Mouse (Mus musculus) embryonic facial prominence, embryonic 13.5 days (tissue): ENCODE data around the gene Reep3. TPM values are rescaled to one million over a fixed set of nuclear protein-coding genes. Genes with fewer than 3 reads are reported as not detected.
"Not testable (repeated sequence)": the region's sequence is repeated elsewhere in the genome, so short reads cannot be mapped to it uniquely, and the experiment has no call there.

Experiments used
- ATAC-seq: fragments of 200-750 bp; cut with Nextera tagmentation; 2 replicates; pipeline ENCODE4 v1.8.0; 2017; ENCODE audit warnings: low read depth; ENCODE audit not compliant: insufficient number of reproducible peaks, insufficient read depth, low FRiP score, low TSS enrichment
- H3K27ac ChIP-seq: fragments of 300-500 bp; sonication (generic); 2 replicates; pipeline ENCODE4 v1.5.1; 2015; ENCODE audit warnings: moderate library complexity, mild to moderate bottlenecking, inconsistent platforms
- H3K27me3 ChIP-seq: fragments of 300-500 bp; sonication (generic); 2 replicates; pipeline ENCODE4 v1.6.1; 2015; ENCODE audit warnings: mild to moderate bottlenecking, inconsistent platforms
- H3K36me3 ChIP-seq: fragments of 300-500 bp; sonication (generic); 2 replicates; pipeline ENCODE4 v1.6.1; 2015; ENCODE audit warnings: mild to moderate bottlenecking, inconsistent platforms
- H3K4me1 ChIP-seq: fragments of 300-500 bp; sonication (generic); 2 replicates; pipeline ENCODE4 v1.6.1; 2015; ENCODE audit warnings: inconsistent platforms
- H3K4me2 ChIP-seq: fragments of 300-500 bp; sonication (generic); 2 replicates; pipeline ENCODE4 v1.6.1; 2015; ENCODE audit warnings: moderate library complexity, mild to moderate bottlenecking, inconsistent platforms
- H3K4me3 ChIP-seq: fragments of 300-500 bp; sonication (generic); 2 replicates; pipeline ENCODE4 v1.5.1; 2015; ENCODE audit warnings: mild to moderate bottlenecking, inconsistent platforms
- H3K9ac ChIP-seq: fragments of 300-500 bp; sonication (generic); 2 replicates; pipeline ENCODE4 v1.6.1; 2015; ENCODE audit warnings: mild to moderate bottlenecking, inconsistent platforms
- H3K9me3 ChIP-seq: fragments of 300-500 bp; sonication (generic); 2 replicates; pipeline ENCODE4 v1.6.1; 2016; ENCODE audit warnings: inconsistent platforms
- WGBS: fragments of 180-500 bp; shearing (Covaris S2); methylation state at CpG from one replicate; pipeline ENCODE4 v1.1.7; 2015; ENCODE audit warnings: mixed read lengths; 5-methylcytosine and 5-hydroxymethylcytosine counted together
- polyA plus RNA-seq: library from polyadenylated mRNA; unstranded; fragments of >200 nt; fragmentation: Nextera tagmentation; extraction: Ambion mirVana; gene quantifications from 2 replicates; pipeline ENCODE4 v1.2.1, GENCODE M21; 2015

Reep3 gene
- polyA plus RNA-seq, 1 experiment from 2014 or later, result 46.3 TPM

DNA sequence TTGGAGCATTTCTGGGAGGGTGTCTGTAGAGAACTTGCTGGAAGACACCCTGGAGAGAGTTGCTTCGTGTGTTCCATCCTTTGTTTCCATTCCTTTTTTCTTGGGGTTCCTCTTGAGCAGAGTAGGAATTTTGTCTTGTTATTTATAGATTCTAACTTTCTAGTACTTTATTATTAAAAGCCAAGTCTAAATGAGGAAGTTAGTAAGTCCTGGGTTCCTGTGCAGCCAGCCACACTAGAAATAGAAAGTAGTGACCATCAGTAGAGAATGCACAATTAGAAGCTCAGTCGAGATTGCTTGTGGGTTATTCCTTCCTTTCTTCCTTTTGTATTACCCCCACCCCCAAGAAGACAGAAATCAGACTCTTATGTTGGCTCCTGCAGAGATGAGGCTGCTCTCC is 27.0 kb upstream of the Reep3 start:
- Histone ChIP-seq H3K9ac (no peak overlapping the region), H3K27me3 (no peaks in the 10 kb centered on the region), H3K27ac (no peak overlapping the region), H3K9me3 (no peaks in the 10 kb centered on the region), H3K4me1 (peaks cover 29% of the 10 kb centered on the region), H3K4me2 (no peak overlapping the region), H3K36me3 (no peaks in the 10 kb centered on the region), H3K4me3 (no peak overlapping the region)
- ATAC-seq, result no peak
- 57% methylated on average over 2 of the region's 2 CpGs for WGBS

DNA sequence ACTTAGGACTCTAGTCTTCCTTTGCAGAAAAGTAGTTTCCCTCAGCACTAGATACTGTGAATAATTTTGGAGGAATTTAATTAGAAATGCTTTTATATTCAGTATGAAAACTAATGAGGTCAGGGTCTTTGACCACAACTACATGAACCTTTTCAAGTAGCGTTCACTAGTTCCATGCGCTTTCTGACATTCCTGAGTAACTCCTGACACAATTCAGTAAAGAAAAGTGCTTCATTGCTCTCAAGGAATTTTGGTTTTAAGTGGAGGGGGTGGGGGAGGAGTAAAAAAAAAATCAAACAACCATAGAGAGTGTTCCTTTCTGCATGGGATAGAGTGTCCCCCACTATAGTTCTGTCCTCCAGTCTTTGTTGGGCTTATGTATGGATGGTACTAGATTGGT is 23.9 kb upstream of the Reep3 start:
- WGBS, result 60% methylated on average over 2 of the region's 2 CpGs
- Histone ChIP-seq H3K9me3 (no peaks in the 10 kb centered on the region), H3K27ac (no peak overlapping the region), H3K4me2 (no peak overlapping the region), H3K9ac (no peak overlapping the region), H3K4me3 (no peak overlapping the region), H3K4me1 (peaks cover 40% of the 10 kb centered on the region), H3K36me3 (no peaks in the 10 kb centered on the region), H3K27me3 (no peaks in the 10 kb centered on the region)
- no peak for ATAC-seq

DNA sequence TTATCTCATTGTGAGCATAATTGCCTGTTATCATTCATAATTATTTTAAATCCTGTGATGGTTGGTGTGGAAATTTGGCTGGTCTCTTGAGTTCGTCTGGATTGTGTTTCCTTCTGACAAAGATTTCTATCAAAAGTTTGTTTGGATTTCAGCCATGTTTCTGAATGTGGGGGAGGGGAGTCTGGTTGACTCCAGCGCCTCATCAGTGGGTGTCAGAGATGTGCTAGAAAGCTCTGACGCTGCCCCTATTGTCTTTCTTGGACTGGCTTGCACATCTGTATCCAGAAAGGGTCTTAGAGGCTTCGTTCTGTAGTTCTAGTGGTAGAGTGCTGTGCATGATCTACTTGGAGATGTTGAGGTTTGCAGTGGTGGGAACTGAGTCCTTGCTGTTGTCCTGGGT is 23.4 kb upstream of the Reep3 start:
- Histone ChIP-seq H3K27me3 (no peaks in the 10 kb centered on the region), H3K36me3 (no peaks in the 10 kb centered on the region), H3K27ac (no peak overlapping the region), H3K4me3 (no peak overlapping the region), H3K4me1 (peaks cover 43% of the 10 kb centered on the region), H3K9ac (no peak overlapping the region), H3K9me3 (no peaks in the 10 kb centered on the region), H3K4me2 (no peak overlapping the region)
- ATAC-seq, result no peak
- WGBS, result 63% methylated on average over 4 of the region's 4 CpGs

DNA sequence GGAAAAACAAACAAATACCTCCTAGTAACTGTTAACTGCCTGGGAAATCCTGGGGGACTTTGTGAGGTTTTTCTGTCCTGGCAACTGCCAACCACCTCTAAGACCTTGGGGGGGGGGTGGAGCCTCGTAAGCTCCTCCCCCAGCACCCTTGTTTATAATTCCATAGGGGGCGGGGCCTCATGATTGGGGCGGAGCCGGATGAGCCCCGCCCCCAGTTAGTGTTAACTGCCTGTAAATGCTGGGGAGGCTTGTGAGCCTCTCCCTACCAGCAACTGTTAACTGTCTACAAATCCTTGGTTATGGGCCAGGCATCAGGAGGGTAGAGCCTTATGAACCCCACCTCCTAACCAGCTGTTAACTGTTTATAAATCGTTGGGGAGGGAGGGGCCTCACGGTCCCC is 22.5 kb upstream of the Reep3 start:
- Histone ChIP-seq H3K27me3 (no peaks in the 10 kb centered on the region), H3K4me2 (no peak overlapping the region), H3K4me1 (peaks cover 51% of the 10 kb centered on the region), H3K27ac (no peak overlapping the region), H3K9me3 (peaks cover 2% of the 10 kb centered on the region; the same call in 1 of the 2 replicates), H3K4me3 (no peak overlapping the region), H3K36me3 (no peaks in the 10 kb centered on the region), H3K9ac (no peak overlapping the region)
- 71% methylated on average over 7 of the region's 7 CpGs for WGBS
- no peak; the same call in 1 of the 2 replicates for ATAC-seq

DNA sequence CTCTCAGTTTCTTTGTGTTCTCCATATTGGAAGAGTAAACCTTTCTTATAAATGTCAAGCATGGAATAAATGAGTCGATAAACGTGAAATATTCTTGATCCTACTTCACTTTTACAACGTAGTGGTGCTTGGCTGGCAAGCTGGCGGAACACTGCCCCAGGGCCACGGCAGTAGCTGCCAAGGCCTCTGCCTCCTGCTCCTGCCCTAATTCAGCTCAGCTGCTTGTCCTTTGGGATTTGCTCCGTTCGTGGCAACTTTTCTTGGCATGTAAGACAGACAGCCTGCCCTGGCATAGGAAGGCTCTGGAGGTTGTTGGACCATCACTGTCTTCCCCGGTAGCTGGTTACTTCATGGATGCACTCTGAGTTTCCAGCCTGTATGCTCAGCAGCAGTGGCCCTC is 19.5 kb upstream of the Reep3 start:
- WGBS, result 46% methylated on average over 8 of the region's 8 CpGs
- Histone ChIP-seq H3K27me3 (no peaks in the 10 kb centered on the region), H3K9me3 (peaks cover 4% of the 10 kb centered on the region; the same call in 1 of the 2 replicates), H3K9ac (no peak overlapping the region), H3K4me1 (peaks cover 54% of the 10 kb centered on the region), H3K36me3 (no peaks in the 10 kb centered on the region), H3K27ac (peak overlapping the region; percentile 22; the same call in 1 of the 2 replicates), H3K4me2 (no peak overlapping the region), H3K4me3 (no peak overlapping the region)
- no peak for ATAC-seq

DNA sequence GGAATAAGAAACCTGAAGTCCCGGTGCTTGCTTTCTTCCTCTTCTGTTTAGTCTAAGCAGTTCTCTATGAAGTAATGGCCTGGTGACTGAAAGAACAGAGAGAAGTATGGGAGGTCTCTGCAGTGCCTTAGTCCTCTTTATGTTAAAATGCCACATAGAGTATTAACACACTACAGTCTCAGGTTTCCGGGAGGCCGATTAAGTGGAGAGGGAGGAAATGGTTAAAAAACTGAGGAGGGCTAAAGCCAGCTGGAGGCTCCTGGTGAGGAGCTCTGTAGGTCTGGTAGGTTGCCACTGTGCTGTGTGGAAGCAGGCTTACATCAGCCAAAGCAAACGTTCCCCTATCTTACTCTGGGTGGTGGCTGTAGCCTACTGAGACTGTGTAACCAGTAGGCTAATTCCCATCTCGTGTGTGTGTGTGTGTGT is 18.9 kb upstream of the Reep3 start:
- peak overlapping the region; percentile 72 for H3K27ac ChIP-seq
- H3K4me1 ChIP-seq, result peaks cover 59% of the 10 kb centered on the region
- no peaks in the 10 kb centered on the region for H3K27me3 ChIP-seq
- H3K4me3 ChIP-seq, result no peak overlapping the region
- H3K9me3 ChIP-seq, result peaks cover 4% of the 10 kb centered on the region; the same call in 1 of the 2 replicates
- H3K36me3 ChIP-seq, result no peaks in the 10 kb centered on the region
- H3K9ac ChIP-seq, result no peak overlapping the region
- 0 out of 2 replicates have a peak, but pooled peaks have one; percentile 16 for ATAC-seq
- 6% methylated on average over 5 of the region's 5 CpGs for WGBS
- peak overlapping the region; percentile 24 for H3K4me2 ChIP-seq

DNA sequence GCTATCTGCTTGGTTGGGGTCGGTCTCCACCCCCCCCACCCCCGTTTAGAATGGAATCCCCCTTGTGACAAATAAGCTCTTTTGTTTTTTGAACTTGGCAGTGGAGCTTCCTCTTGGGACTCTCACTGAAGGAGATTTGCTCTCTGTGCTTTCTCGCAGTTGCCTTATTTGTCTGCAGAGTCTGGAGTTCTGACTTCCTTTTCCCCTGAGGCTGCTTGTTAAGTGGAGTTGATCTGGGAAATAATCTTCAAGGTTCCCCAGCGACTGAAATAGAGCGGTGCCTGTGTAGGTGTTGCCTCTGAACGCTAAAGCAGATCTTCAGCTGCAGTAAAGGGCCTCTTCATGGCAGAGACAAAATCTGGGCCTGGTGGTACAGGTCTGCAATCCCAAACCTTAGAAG is 18.4 kb upstream of the Reep3 start:
- Histone ChIP-seq H3K27me3 (no peaks in the 10 kb centered on the region), H3K9me3 (peaks cover 4% of the 10 kb centered on the region; the same call in 1 of the 2 replicates), H3K4me1 (peaks cover 63% of the 10 kb centered on the region), H3K4me3 (no peak overlapping the region), H3K4me2 (peak overlapping the region; percentile 24), H3K27ac (peak overlapping the region; percentile 72), H3K36me3 (no peaks in the 10 kb centered on the region), H3K9ac (no peak overlapping the region)
- ATAC-seq, result no peak
- WGBS, result 4% methylated on average over 6 of the region's 6 CpGs

DNA sequence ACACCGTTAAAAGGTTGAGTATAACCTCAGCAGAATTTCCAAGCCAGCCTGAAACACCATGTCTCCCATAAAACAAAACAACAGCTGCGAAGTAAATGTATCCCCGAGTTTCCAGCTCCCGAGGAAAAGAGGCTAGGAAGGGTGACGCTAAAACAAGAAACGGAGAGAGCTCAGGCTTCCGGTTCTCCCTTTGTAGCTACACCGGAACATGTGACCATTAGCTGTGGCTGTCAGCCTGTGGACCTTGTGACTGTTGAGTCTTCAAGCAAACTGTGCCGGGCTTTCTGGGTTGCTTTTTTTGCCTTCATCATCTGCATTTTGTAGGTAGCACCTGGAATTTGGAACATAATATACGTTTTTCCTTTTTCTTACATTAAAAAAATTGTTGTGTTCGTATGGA is 17.1 kb upstream of the Reep3 start:
- no peak overlapping the region for H3K9ac ChIP-seq
- no peak overlapping the region for H3K27ac ChIP-seq
- WGBS, result 84% methylated on average over 11 of the region's 11 CpGs
- H3K4me3 ChIP-seq, result no peak overlapping the region
- ATAC-seq, result no peak
- H3K27me3 ChIP-seq, result no peaks in the 10 kb centered on the region
- H3K4me2 ChIP-seq, result no peak overlapping the region
- peaks cover 4% of the 10 kb centered on the region; the same call in 1 of the 2 replicates for H3K9me3 ChIP-seq
- H3K4me1 ChIP-seq, result peaks cover 67% of the 10 kb centered on the region
- no peaks in the 10 kb centered on the region for H3K36me3 ChIP-seq

DNA sequence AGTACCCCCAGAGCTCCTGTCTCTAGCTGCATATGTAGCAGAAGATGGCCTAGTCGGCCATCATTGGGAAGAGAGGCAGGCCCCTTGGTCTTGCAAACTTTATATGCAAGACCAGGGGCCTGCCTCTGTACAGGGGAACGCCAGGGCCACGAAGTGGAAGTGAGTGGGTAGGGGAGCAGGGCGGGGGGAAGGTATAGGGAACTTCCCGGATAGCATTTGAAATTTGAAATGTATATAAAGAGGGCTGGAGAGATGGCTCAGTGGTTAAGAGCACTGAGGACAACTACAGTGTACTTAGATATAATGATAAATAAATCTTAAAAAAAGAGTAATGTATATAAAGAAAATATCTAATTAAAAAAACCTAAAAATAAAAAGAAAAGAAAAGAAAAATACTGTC is 16.2 kb upstream of the Reep3 start:
- peaks cover 66% of the 10 kb centered on the region for H3K4me1 ChIP-seq

DNA sequence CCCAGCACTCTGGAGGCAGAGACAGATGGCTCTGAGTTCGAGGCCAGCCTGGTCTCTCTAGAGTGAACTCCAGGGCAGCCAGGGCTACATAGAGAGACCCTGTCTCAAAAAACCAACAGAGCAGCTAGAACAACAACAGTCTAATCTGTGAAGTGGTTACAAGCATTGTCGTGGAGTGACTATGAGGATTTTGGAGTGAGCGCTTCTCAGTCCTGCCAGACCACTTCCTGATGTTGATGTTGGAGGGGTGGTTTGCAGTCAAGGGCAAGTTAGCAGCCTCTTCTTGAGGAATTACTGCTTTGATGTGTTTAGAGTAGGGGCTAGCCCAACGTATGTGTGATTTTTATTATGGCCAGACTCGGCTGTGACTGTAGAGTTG is 15.0 kb upstream of the Reep3 start:
- no peaks in the 10 kb centered on the region for H3K36me3 ChIP-seq
- peaks cover 4% of the 10 kb centered on the region; the same call in 1 of the 2 replicates for H3K9me3 ChIP-seq
- no peak overlapping the region for H3K4me3 ChIP-seq
- no peaks in the 10 kb centered on the region for H3K27me3 ChIP-seq
- no peak for ATAC-seq
- H3K27ac ChIP-seq, result no peak overlapping the region
- H3K4me1 ChIP-seq, result peaks cover 72% of the 10 kb centered on the region
- WGBS, result 72% methylated on average over 5 of the region's 5 CpGs
- H3K4me2 ChIP-seq, result no peak overlapping the region
- no peak overlapping the region for H3K9ac ChIP-seq

More for the DNA sequence above, 16.2 kb upstream of the Reep3 start:
- not testable (repeated sequence) for H3K27ac ChIP-seq, H3K4me2 ChIP-seq, H3K9ac ChIP-seq, H3K36me3 ChIP-seq, ATAC-seq, H3K4me3 ChIP-seq, H3K27me3 ChIP-seq, H3K9me3 ChIP-seq
- 82% methylated on average over 5 of the region's 5 CpGs for WGBS

DNA sequence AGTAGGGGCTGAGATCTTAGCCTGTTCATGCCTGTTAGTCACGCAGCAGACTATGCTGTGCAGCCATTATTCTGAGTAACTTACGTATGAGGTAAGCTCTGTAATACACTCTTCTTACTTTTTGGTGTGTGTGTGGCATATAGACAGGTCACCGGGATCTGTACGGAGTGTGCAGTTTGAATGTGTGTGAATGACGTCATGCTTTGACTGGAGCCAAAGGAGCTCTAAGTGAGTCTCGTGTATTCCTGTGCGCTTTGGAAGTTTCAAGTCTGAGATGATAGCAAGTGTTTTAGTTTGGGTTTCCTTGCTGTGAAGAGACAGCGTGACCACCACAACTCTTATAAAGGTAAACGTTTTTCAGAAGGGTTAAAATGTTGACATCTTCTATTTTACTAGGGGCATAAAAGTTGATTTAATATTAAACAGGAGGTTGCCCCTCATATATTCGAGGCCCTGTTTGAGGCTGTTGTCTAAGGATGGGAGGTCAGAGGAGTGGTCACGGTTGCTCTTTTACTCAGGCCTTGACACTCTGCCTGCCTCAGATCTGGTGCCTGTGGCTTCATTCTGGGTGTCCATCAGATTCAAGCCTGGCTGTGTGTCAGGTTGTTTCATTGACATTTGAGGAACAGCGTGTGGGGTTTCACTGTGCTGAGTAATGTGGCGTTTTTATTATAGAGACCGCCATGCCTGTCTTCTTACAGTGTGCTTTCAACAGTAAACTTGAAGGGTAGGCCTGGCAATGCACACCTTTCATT is 14.5 kb upstream of the Reep3 start:
- Histone ChIP-seq H3K27ac (peak overlapping the region; percentile 16), H3K27me3 (no peaks in the 10 kb centered on the region), H3K36me3 (no peaks in the 10 kb centered on the region), H3K9me3 (peaks cover 4% of the 10 kb centered on the region; the same call in 1 of the 2 replicates), H3K9ac (no peak overlapping the region), H3K4me2 (no peak overlapping the region), H3K4me3 (no peak overlapping the region), H3K4me1 (peaks cover 72% of the 10 kb centered on the region)
- 68% methylated on average over 14 of the region's 14 CpGs for WGBS
- ATAC-seq, result no peak

DNA sequence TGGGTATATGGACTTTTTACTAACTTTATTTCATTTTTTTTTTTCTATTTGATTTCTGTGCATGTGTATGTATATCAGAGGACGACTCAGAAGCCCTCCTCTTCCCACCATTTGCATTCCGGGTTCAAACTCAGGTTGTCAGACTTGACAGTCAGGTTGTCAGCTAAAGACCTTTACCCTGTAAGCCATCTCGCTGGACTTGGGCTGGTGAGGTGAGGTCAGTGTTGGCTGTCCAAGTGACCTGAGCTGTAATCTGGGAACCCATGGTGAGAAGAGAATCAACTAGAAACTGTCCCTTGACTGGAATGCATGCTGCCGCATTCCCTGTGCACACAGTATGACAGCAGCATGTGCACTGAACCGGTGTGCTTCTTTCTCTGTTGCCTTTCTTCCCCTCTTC is 12.9 kb upstream of the Reep3 start:
- 75% methylated on average over 5 of the region's 5 CpGs for WGBS
- H3K27me3 ChIP-seq, result no peaks in the 10 kb centered on the region
- H3K4me3 ChIP-seq, result no peak overlapping the region
- H3K36me3 ChIP-seq, result no peaks in the 10 kb centered on the region
- no peak overlapping the region for H3K27ac ChIP-seq
- H3K9me3 ChIP-seq, result peaks cover 4% of the 10 kb centered on the region; the same call in 1 of the 2 replicates
- peaks cover 72% of the 10 kb centered on the region for H3K4me1 ChIP-seq
- ATAC-seq, result no peak
- no peak overlapping the region for H3K9ac ChIP-seq
- H3K4me2 ChIP-seq, result no peak overlapping the region
